ENCODE assay signal across 10 mouse cellular contexts in genomic region chr11:108891871-108892380, GRCm38 (mm10). TPM values are rescaled to one million over a fixed set of nuclear protein-coding genes. Genes with fewer than 3 reads are reported as not detected.
DNase-seq lines count a peak whose midpoint lies in the region; ATAC-seq lines count a peak whose summit lies in the region.
"Had no signal": no experiment of that assay in that cellular context is flagged by ENCODE, and none has a peak within 500 bp of the region (broad histone marks: within the 10 kb centered on the region; RNA-seq: fewer than 3 reads in every experiment).

No protein-coding gene starts in this region.

- ATAC-seq in heart, embryonic 14.5 days (ENCODE audit: insufficient number of reproducible peaks, insufficient read depth, low FRiP score, low read depth): no peak
- no peak for ATAC-seq in embryonic facial prominence, embryonic 11.5 days (replicated peaks; ENCODE audit: insufficient number of reproducible peaks, low FRiP score, low TSS enrichment, low read depth)
- ATAC-seq in hindbrain, embryonic 14.5 days (ENCODE audit: low FRiP score): no peak
- no peak for ATAC-seq in midbrain, embryonic 12.5 days (ENCODE audit: low FRiP score, low read depth)
- ATAC-seq in CD4-positive, CD25-positive, alpha-beta regulatory T cell, adult 4 months: no peak
- ATAC-seq in megakaryocyte progenitor cell, adult 5-6 weeks (replicated peaks; ENCODE audit: poor library complexity): no peak

- H3K4me2 ChIP-seq in heart, embryonic 14.5 days (ENCODE audit: low read length): peak overlapping the region; percentile 82
- peak overlapping the region; percentile 53 for H3K4me2 ChIP-seq in embryonic facial prominence, embryonic 11.5 days (ENCODE audit: low read depth, low read length)
- H3K4me2 ChIP-seq in hindbrain, embryonic 14.5 days (replicated peaks): peak overlapping the region; percentile 56
- peak overlapping the region; percentile 57 for H3K4me2 ChIP-seq in midbrain, embryonic 12.5 days (replicated peaks)

- peak overlapping the region in 1 of 2 experiments; percentile 51; a peak in 2 of 4 replicates for H3K27ac ChIP-seq in heart, embryonic 14.5 days (replicated peaks in 1 of 2; ENCODE audit: control insufficient read depth in 1 of 2, insufficient read depth in 1 of 2, low read depth in 2 of 2, low read length in 2 of 2)
- H3K27ac ChIP-seq in embryonic facial prominence, embryonic 11.5 days (replicated peaks; ENCODE audit: low read depth, low read length): peak overlapping the region; percentile 65
- H3K27ac ChIP-seq in hindbrain, embryonic 14.5 days: peak overlapping the region; percentile 58; the same call in 1 of the 2 replicates
- H3K27ac ChIP-seq in midbrain, embryonic 12.5 days (replicated peaks): peak overlapping the region; percentile 88

- peaks cover 14% of the 10 kb centered on the region for H3K27me3 ChIP-seq in heart, embryonic 14.5 days (ENCODE audit: control insufficient read depth, insufficient read depth, low read length)
- no peaks in the 10 kb centered on the region for H3K27me3 ChIP-seq in embryonic facial prominence, embryonic 11.5 days (ENCODE audit: control insufficient read depth, insufficient read depth, low read length)
- H3K27me3 ChIP-seq in hindbrain, embryonic 14.5 days (ENCODE audit: control insufficient read depth, insufficient read depth, low read length): no peaks in the 10 kb centered on the region
- peaks cover 32% of the 10 kb centered on the region for H3K27me3 ChIP-seq in midbrain, embryonic 12.5 days

- peak overlapping the region; percentile 39 to 41 for H3K4me3 ChIP-seq in heart, embryonic 14.5 days (ENCODE audit: control insufficient read depth in 1 of 2, insufficient read depth in 1 of 2, low read depth in 1 of 2, low read length in 2 of 2)
- H3K4me3 ChIP-seq in embryonic facial prominence, embryonic 11.5 days (ENCODE audit: low read depth, low read length): peak overlapping the region; percentile 17
- H3K4me3 ChIP-seq in hindbrain, embryonic 14.5 days (replicated peaks; ENCODE audit: low read length): peak overlapping the region; percentile 25
- H3K4me3 ChIP-seq in midbrain, embryonic 12.5 days: peak overlapping the region; percentile 38

- DNase-seq in heart, adult 8-10 months (ENCODE audit: low spot score): no peak
- DNase-seq in embryonic facial prominence, embryonic 11.5 days (ENCODE audit: low spot score): peak; percentile 14
- DNase-seq in hindbrain, embryonic 14.5 days (ENCODE audit: low spot score): no peak
- DNase-seq in left cerebral cortex, adult 18-20 months (ENCODE audit: low spot score in 2 of 2): no peak
- DNase-seq: cerebellum, adult 9-11 months had no signal

- H3K4me1 ChIP-seq in heart, embryonic 14.5 days (ENCODE audit: control insufficient read depth in 2 of 2, insufficient read depth in 2 of 2, low read length in 2 of 2): peaks cover 3 to 18% of the 10 kb centered on the region in 2 experiments; a peak in 2 of 4 replicates
- H3K4me1 ChIP-seq in embryonic facial prominence, embryonic 11.5 days (ENCODE audit: control insufficient read depth, insufficient read depth, low read length): no peaks in the 10 kb centered on the region; the same call in 1 of the 2 replicates
- peaks cover 21% of the 10 kb centered on the region for H3K4me1 ChIP-seq in hindbrain, embryonic 14.5 days (replicated peaks; ENCODE audit: control insufficient read depth, insufficient read depth, low read length)
- H3K4me1 ChIP-seq in midbrain, embryonic 12.5 days: peaks cover 56% of the 10 kb centered on the region

- H3K9ac ChIP-seq in heart, embryonic 14.5 days (ENCODE audit: low read length): peak overlapping the region; percentile 68
- peak overlapping the region; percentile 35 for H3K9ac ChIP-seq in embryonic facial prominence, embryonic 11.5 days (replicated peaks; ENCODE audit: low read length)
- H3K9ac ChIP-seq in hindbrain, embryonic 14.5 days: peak overlapping the region; percentile 39; the same call in 1 of the 2 replicates
- peak overlapping the region; percentile 51 for H3K9ac ChIP-seq in midbrain, embryonic 12.5 days (replicated peaks)

- no peaks in the 10 kb centered on the region for H3K36me3 ChIP-seq in heart, embryonic 14.5 days (ENCODE audit: control insufficient read depth, insufficient read depth, low read length)
- no peaks in the 10 kb centered on the region for H3K36me3 ChIP-seq in embryonic facial prominence, embryonic 11.5 days (replicated peaks; ENCODE audit: control insufficient read depth, insufficient read depth, low read depth, low read length)
- no peaks in the 10 kb centered on the region for H3K36me3 ChIP-seq in hindbrain, embryonic 14.5 days (replicated peaks; ENCODE audit: control insufficient read depth, insufficient read depth)
- no peaks in the 10 kb centered on the region for H3K36me3 ChIP-seq in midbrain, embryonic 12.5 days
- H3K36me3 ChIP-seq: G1E had no signal

- H3K9me3 ChIP-seq in heart, embryonic 14.5 days (ENCODE audit: control insufficient read depth, low read length): no peaks in the 10 kb centered on the region
- H3K9me3 ChIP-seq in embryonic facial prominence, embryonic 11.5 days (replicated peaks; ENCODE audit: control insufficient read depth, low read length): no peaks in the 10 kb centered on the region
- H3K9me3 ChIP-seq in hindbrain, embryonic 14.5 days (ENCODE audit: control insufficient read depth, low read length): no peaks in the 10 kb centered on the region
- H3K9me3 ChIP-seq in midbrain, embryonic 12.5 days: no peaks in the 10 kb centered on the region

- 6% methylated on average over 21 of the region's 21 CpGs for WGBS in heart, embryonic 14.5 days
- WGBS in embryonic facial prominence, embryonic 11.5 days: 1% methylated on average over 21 of the region's 21 CpGs
- 4% methylated on average over 21 of the region's 21 CpGs for WGBS in hindbrain, embryonic 14.5 days
- WGBS in midbrain, embryonic 12.5 days: under 1% methylated on average over 21 of the region's 21 CpGs

RNA-seq across cellular contexts. Expression of gene Axin2, which starts 28.2 kb away (rescaled TPM):
- polyA plus RNA-seq in heart, embryonic 14.5 days (2014; fragmentation: Nextera tagmentation; extraction: Ambion mirVana): 0.93 and 2.6 TPM in 2 replicates
- total RNA-seq in heart, adult 8-10 months (2022): 1 to 10 TPM; 3.7 to 7.3 (median 4.8) TPM
- 15.3 and 15.9 TPM in 2 replicates for polyA plus RNA-seq in embryonic facial prominence, embryonic 11.5 days (2014; fragmentation: Nextera tagmentation; extraction: Ambion mirVana)
- polyA plus RNA-seq in hindbrain, embryonic 14.5 days (2014; fragmentation: Nextera tagmentation; extraction: Ambion mirVana): 9.0 and 11.7 TPM in 2 replicates
- 19.8 and 28.1 TPM in 2 replicates for polyA plus RNA-seq in midbrain, embryonic 12.5 days (2016; fragmentation: Nextera tagmentation; extraction: Ambion mirVana)
- 10 to 100 TPM in 1 of 2 experiments, 1 to 10 TPM in 1; 4.4 to 10.5 TPM for polyA plus RNA-seq in CD4-positive, CD25-positive, alpha-beta regulatory T cell, adult 4 months (2017; shearing (Covaris generic))
- 10 to 100 TPM; 35.0 to 35.3 TPM for total RNA-seq in left cerebral cortex, adult 18-20 months (2021)
- 0.49 and 0.71 TPM in 2 replicates for total RNA-seq in megakaryocyte progenitor cell, adult 5-6 weeks (2015)
- 0.50 and 1.8 TPM in 2 replicates for total RNA-seq in megakaryocyte progenitor cell, adult 5-6 weeks (2017)
- total RNA-seq: G1E had no signal
- polyA plus RNA-seq: G1E had no signal
